Mouse (Mus musculus): ENCODE results near the gene Cenpi.
"Not testable (repeated sequence)": the region's sequence is repeated elsewhere in the genome, so short reads cannot be mapped to it uniquely, and the experiment has no call there.

The Cenpi gene

GRCm38 (mm10) chrX:134307534-134308274 is at the start of gene Cenpi:
Gene Cenpi, plus strand, starts transcription at chrX:134308084.
- peak; percentile 92 for DNase-seq (ENCODE audit: low read depth)

DNA sequence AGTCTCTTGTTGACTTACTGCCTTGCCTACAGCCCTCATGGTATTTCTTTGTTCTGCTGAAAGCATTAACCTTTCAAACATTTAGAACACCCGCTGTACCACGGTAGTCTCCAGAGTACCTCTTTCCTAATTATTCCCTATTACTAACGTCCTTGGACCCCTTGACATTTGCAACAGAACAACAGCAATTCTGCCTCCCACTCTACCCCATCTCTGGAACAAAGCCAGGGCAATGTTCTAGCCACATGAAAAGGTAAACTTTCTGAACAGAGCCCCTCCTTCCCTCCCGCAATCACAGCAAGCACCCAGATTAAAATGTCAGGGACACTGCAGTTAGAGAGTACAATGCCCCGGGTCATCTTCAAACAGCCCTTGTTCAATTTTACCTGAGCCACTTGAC is 46.7 kb upstream of the Cenpi start:
- DNase-seq (ENCODE audit: low read depth) = no peak

GRCm38 (mm10) chrX:134262129-134262528 is 45.8 kb upstream of the Cenpi start:
- no peak for DNase-seq (ENCODE audit: low read depth)

GRCm38 (mm10) chrX:134275715-134276114 is 32.2 kb upstream of the Cenpi start:
- DNase-seq (ENCODE audit: low read depth) = peak; percentile 11

GRCm38 (mm10) chrX:134276275-134277160 is 31.4 kb upstream of the Cenpi start, which contains the start of gene Trmt2b:
Gene Trmt2b, minus strand, starts transcription at chrX:134276984.
- peak; percentile 78 for DNase-seq (ENCODE audit: low read depth)

DNA sequence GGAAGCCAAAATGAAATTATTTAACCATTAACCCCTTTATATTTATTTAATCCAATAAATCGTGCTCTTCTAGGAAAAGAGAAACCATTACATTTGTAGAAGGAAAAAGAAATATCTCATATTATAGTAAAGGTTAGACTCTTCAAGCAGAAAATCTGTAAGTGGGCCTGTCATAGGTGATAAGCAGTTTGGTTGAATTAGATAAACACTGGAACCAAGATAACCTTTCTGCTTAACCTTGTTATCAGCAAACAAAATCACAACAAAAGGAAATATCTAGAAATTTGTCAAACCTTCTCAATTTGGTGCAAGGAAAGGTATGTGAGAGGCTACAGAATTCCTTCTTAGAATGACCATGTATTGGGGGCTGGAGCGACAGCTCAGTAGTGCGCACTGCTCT is 27.4 kb upstream of the Cenpi start:
- no peak for DNase-seq (ENCODE audit: low read depth)

DNA sequence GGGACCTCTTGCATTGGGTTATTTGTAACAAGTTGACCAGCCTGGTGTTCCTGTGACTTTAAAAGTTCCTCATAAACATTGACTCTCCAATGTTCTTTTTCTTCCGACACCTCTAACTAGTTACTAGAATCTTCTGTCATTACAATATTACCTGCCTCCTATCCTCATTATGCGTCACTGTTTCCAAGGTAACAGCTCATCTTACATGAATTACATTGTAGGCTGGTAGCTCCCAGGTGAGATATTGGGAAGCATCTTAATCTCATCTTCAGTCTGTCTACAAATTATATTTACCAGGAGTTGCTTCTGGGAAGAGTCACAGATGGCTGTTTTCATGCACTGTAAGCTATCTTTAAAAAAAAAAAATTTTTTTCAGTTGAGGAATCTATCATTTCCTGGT is 22.8 kb upstream of the Cenpi start:
- DNase-seq (ENCODE audit: low read depth) = no peak

DNA sequence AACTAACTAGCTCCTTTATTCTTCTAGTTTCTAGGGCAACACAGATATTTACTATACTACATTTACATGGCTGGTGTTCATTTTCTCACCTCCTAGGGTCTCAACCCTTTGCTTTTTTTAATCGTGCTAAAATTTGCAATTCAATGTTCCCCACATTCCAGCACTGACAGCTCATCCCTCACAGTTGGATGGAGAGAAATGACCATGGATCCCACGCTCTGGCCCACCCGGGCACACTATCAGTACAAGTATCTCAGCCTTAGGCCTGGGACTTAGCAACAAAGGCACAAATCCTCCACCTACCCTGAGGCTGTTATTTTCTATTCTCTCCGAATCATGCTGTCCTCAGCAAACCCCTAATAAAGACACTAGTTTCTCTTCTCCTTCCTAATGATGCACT is 22.1 kb upstream of the Cenpi start:
- no peak for DNase-seq (ENCODE audit: low read depth)

- DNase-seq (ENCODE audit: low read depth) = no peak
Measured at GRCm38 (mm10) chrX:134287305-134287704, 20.6 kb upstream of the Cenpi start.

DNA sequence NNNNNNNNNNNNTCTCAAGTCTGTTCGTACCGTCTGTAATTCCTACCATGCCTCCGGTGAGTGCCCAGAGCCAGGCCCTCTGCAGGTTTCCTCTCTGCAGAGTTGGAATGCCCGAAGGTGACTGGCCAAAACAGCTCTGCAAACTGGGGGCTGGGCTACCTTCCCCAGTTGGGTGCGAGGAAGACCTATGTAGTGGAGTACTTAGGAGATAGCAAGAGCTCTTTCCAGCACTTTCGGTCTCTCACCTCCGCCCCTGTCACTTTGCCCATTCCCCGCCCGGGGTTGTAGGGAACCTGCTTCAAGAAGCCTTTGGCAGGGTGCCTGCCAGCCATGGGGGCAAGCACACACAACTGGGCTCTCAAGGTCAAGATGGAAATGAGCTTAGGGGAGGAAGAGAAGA is 11.6 kb upstream of the Cenpi start:
- DNase-seq (ENCODE audit: low read depth) = no peak

- no peak for DNase-seq (ENCODE audit: low read depth)
Measured at GRCm38 (mm10) chrX:134296737-134297136, 11.1 kb upstream of the Cenpi start.

GRCm38 (mm10) chrX:134297195-134297594 is 10.7 kb upstream of the Cenpi start:
- DNase-seq (ENCODE audit: low read depth) = no peak

- DNase-seq (ENCODE audit: low read depth) = no peak
Measured at GRCm38 (mm10) chrX:134300219-134300618, 7.7 kb upstream of the Cenpi start.

DNA sequence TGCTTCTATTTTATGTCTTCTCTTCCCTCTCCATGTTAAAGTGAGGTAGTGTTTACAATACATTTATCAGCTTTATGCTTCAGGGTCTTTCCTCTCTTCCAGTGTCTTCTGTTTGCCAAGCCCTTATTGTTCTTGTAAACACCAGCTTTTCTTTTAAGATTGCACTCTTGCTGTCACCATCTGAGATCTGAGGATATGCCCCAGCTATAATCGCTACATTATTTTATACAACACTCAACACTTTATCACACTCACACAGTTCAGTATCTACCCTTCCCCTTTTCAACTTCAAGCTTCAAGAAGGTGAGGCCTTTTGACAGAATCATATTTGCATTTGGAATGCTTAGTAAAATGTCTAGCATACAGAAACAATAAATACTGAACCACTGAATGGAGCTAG is 4.6 kb upstream of the Cenpi start:
- DNase-seq (ENCODE audit: low read depth) = no peak

GRCm38 (mm10) chrX:134308275-134308634 is 371 bp downstream of the Cenpi start:
- DNase-seq (ENCODE audit: low read depth) = no peak

DNA sequence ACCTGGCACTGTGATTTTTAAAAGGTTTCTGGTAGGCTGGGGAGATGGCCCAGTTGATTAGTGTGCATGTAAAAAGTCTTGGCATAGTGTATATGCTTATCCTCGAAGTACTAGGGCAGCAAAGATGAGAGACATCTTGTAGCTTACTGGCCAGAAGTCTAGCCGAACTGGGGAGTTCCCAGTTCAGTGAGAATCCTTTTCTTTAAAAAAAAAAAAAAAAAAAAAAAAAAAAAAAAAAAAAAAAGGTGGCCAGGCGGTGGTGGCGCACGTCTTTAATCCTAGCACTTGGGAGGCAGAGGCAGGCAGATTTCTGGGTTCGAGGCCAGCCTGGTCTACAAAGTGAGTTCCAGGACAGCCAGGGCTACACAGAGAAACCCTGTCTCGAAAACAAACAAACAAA is 3.3 kb downstream of the Cenpi start:
- DNase-seq (ENCODE audit: low read depth) = not testable (repeated sequence)

DNA sequence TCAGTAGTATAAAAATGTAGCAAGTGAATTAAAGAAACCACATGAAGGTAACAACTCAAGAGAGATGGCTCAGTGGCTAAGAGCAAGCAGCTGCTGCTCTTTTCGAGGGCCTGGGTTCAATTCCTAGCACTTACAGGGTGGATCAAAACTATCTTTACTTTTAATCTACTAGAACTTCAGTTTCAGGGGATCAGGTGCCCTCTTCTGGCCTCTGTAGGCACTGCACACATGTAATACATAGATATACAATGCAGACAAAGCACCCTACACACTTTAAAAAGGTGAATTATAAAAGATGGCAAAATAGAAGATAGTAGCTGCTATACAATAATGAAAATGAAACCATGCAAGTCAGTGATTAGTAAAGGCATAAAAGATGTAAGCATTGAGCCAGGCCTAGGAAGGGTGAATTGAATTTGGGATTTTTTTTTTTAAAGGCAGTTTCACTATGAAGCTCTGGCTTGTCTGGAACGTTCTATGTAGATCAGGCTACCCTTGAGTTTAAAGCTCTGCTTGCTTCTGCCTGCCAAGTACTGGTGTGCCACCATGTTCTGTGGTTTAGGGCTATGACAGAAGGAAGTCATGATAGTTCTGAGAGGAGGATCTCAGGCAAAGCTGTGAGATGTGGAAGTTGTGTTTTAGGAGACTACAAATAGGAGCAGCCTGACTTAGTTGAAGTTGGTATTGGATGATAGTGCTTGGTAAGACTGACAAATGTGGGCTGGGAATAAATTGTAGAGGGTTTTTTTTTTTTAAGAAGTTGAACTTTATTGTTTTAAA is 11.5 kb downstream of the Cenpi start:
- DNase-seq (ENCODE audit: low read depth) = peak; percentile 63

GRCm38 (mm10) chrX:134333280-134333679 is 25.4 kb downstream of the Cenpi start:
- peak; percentile 51 for DNase-seq (ENCODE audit: low read depth)

DNA sequence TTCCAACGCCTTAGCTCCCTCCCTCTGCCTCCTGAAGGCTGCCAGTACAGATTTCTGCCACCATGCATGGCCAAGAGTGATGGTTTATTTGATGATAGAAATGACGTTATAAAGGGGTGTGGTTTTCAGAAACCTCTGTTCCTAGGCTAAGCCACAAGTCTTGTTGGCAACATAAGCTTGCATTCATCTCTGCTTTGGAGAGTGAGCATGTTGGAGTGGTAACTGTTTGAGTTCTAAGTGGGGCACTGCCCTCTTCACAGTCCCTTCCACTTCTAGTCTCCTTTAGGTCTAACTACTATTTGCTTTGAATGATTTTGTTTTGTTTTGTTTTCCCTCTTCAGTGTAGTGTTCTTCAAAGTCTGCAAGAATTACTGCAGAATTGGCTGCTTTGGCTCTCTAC is 34.9 kb downstream of the Cenpi start:
- no peak for DNase-seq (ENCODE audit: low read depth)

DNA sequence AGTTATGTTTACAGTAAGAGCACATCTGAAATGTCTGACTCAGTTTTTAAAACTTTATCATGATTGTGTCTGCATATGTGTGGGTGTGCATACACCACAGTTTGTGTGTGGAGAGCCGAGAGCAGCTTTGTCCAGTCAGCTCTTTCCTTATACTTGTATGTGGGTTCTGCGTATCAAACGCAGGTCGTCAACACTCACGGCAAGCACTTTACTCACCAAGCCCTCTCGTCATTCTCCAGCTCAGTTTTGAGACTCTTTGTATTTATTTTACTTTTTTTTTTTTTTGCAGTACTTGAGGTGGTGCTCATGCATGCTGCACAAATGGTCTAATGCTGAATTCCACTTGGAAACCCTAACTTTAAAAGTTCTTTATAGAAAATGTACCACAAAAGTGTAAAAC is 42.3 kb downstream of the Cenpi start:
- DNase-seq (ENCODE audit: low read depth) = no peak

DNA sequence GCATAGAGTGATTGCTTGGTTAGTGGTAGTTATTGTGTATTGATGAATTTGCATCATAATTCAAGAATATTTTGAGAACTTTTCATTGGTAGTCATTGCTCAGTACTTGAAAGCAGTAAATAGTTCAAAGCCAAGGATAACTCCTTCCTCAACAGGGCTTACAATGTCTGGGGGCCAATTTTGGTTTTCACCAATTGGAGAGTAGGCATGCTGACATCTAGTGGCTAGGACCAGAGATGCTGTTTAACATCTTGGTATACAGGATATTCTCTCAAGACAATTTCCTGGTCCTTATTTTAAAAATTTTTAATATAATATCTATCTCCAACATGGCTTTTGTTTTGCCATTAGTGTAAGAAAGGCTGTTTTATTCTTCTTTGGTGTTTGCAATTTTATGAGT is 46.0 kb downstream of the Cenpi start:
- DNase-seq (ENCODE audit: low read depth) = no peak

- no peak for DNase-seq (ENCODE audit: low read depth)
Measured at GRCm38 (mm10) chrX:134359336-134359735, 51.5 kb downstream of the Cenpi start.

GRCm38 (mm10) chrX:134362156-134362555 is 54.3 kb downstream of the Cenpi start:
- DNase-seq (ENCODE audit: low read depth) = no peak

Measured in induced T-regulatory cell, adult 2 months (primary cell).